Mouse (Mus musculus) adrenal gland, postnatal 36 days (tissue): ENCODE data around the gene Gna12. TPM values are rescaled to one million over a fixed set of nuclear protein-coding genes. Genes with fewer than 3 reads are reported as not detected.

Experiments used
- total RNA-seq, 2 experiments: library from RNA; stranded (reverse); gene quantifications; 2 replicates each; pipeline ENCODE4 v1.2.3; 2021

The Gna12 gene
- total RNA-seq, 2 experiments from 2014 or later = 119 to 155 TPM

Other genes starting within 250 kb of the Gna12 start
- 10 to 100 TPM in 1 of 2 experiments, 1 to 10 TPM in 1; 9.6 to 12.7 TPM for gene Lfng, start 223.1 kb downstream of the Gna12 start, total RNA-seq
- gene Ttyh3, start 181.4 kb downstream of the Gna12 start, total RNA-seq = 100 to 1,000 TPM in 1 of 2 experiments, 10 to 100 TPM in 1; 42.4 to 108 TPM
- gene Iqce, start 128.1 kb downstream of the Gna12 start, total RNA-seq = 10 to 100 TPM; 18.6 to 19.7 TPM
- gene Brat1, start 125.4 kb downstream of the Gna12 start, total RNA-seq = 10 to 100 TPM; 16.4 to 25.6 TPM
- gene Amz1, start 106.3 kb downstream of the Gna12 start, total RNA-seq = under 1 TPM; 0.50 to 0.66 TPM
- gene Card11, start 170.2 kb upstream of the Gna12 start, total RNA-seq = under 1 TPM; 0.33 to 0.53 TPM